Mouse (Mus musculus) heart, embryonic 13.5 days (tissue): ENCODE measurements at regions not wholly inside any gene's neighbourhood (a gene's known extent, or its start where the extent isn't known, plus 50 kb on each side); places are given as distances from the start of the nearest gene placed in this dataset.

Source experiments
- ATAC-seq: fragments of 200-750 bp; cut with Nextera tagmentation; 2 replicates; pipeline ENCODE4 v1.8.0; 2017; ENCODE audit warnings: moderate TSS enrichment; ENCODE audit not compliant: insufficient number of reproducible peaks, low FRiP score, low TSS enrichment; ENCODE audit errors: extremely low read depth
- H3K27ac ChIP-seq: fragments of 300-500 bp; sonication (generic); replicated peaks from 2 replicates; pipeline ENCODE4 v1.5.1; 2015; ENCODE audit warnings: moderate library complexity, mild to moderate bottlenecking, inconsistent platforms
- H3K27me3 ChIP-seq: fragments of 300-500 bp; sonication (generic); replicated peaks from 2 replicates; pipeline ENCODE4 v1.6.1; 2015; ENCODE audit warnings: mild to moderate bottlenecking, inconsistent platforms
- H3K36me3 ChIP-seq: fragments of 300-500 bp; sonication (generic); 2 replicates; pipeline ENCODE4 v1.6.1; 2015; ENCODE audit warnings: mild to moderate bottlenecking, inconsistent platforms
- H3K4me1 ChIP-seq: fragments of 300-500 bp; sonication (generic); 2 replicates; pipeline ENCODE4 v1.6.1; 2015; ENCODE audit warnings: inconsistent platforms
- H3K4me2 ChIP-seq: fragments of 300-500 bp; sonication (generic); 2 replicates; pipeline ENCODE4 v1.6.1; 2015; ENCODE audit warnings: inconsistent platforms, mild to moderate bottlenecking, moderate library complexity
- H3K4me3 ChIP-seq: fragments of 300-500 bp; sonication (generic); 2 replicates; pipeline ENCODE4 v1.5.1; 2015; ENCODE audit warnings: moderate library complexity, mild to moderate bottlenecking, inconsistent platforms
- H3K9ac ChIP-seq: fragments of 300-500 bp; sonication (generic); 2 replicates; pipeline ENCODE4 v1.6.1; 2015; ENCODE audit warnings: inconsistent platforms, mild to moderate bottlenecking, moderate library complexity
- H3K9me3 ChIP-seq: fragments of 300-500 bp; sonication (generic); 2 replicates; pipeline ENCODE4 v1.6.1; 2016; ENCODE audit warnings: inconsistent platforms
- WGBS: fragments of 180-500 bp; shearing (Covaris S2); methylation state at CpG from one replicate; pipeline ENCODE4 v1.1.7; 2015; ENCODE audit warnings: mixed read lengths; 5-methylcytosine and 5-hydroxymethylcytosine counted together

- no peak overlapping the region for H3K4me3 ChIP-seq
- H3K9me3 ChIP-seq, result no peaks in the 10 kb centered on the region
- ATAC-seq, result no peak
- H3K27me3 ChIP-seq, result no peaks in the 10 kb centered on the region
- 41% methylated on average over 17 of the region's 17 CpGs for WGBS
- peak overlapping the region; percentile 6; the same call in 1 of the 2 replicates for H3K4me2 ChIP-seq
- H3K36me3 ChIP-seq, result no peaks in the 10 kb centered on the region
- H3K27ac ChIP-seq, result no peak overlapping the region
- H3K4me1 ChIP-seq, result peaks cover 7% of the 10 kb centered on the region
- no peak overlapping the region for H3K9ac ChIP-seq
These were observed 65.3 kb upstream of the Pomp start for GRCm38 (mm10) chr5:147794711-147795532.

DNA sequence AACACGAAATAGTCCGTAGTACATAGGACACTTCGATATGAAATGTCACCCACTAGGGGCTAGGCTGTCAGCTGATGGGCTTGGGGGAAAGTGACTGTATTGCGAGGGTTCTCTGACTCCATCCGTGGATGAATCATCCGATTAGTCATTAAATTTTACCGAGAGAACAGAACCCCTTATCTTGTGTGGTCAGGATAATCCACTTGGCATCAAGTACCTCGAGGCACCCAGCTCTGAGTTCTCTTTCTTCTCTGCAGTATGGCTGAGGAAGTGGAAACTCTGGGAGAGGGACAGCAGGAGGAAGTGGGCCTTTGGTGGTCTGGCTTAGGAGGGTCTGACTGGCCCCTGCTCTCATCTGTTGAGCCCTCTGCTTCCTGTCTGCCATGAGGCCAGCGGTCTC is 67.2 kb upstream of the Pomp start:
- H3K9ac ChIP-seq, result no peak overlapping the region
- no peak for ATAC-seq
- H3K9me3 ChIP-seq, result no peaks in the 10 kb centered on the region
- no peaks in the 10 kb centered on the region for H3K27me3 ChIP-seq
- WGBS, result 44% methylated on average over 9 of the region's 9 CpGs
- no peaks in the 10 kb centered on the region for H3K36me3 ChIP-seq
- H3K4me1 ChIP-seq, result peaks cover 17% of the 10 kb centered on the region
- no peak overlapping the region for H3K4me3 ChIP-seq
- H3K4me2 ChIP-seq, result no peak overlapping the region
- H3K27ac ChIP-seq, result no peak overlapping the region

DNA sequence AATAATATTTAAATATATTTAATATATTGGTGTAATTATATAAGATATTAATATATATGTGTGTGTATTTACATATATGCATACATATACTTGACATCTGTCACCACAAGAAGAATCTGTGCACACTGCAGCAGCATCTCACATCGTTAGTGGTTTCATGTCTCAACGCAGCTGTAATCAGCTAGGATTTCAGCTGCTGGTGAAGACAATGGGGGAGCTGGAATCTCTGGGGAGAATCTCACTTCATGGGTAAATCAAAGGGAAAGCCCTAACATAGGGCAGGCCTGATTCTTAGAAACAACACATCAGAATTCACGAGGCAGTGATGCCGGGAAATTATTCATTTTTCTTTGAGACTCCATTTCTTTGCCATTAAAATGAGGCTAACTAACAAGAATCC is 66.8 kb upstream of the Flt1 start:
- H3K4me3 ChIP-seq, result no peak overlapping the region
- H3K4me2 ChIP-seq, result no peak overlapping the region
- no peak for ATAC-seq
- H3K27ac ChIP-seq, result no peak overlapping the region
- H3K9ac ChIP-seq, result no peak overlapping the region
- WGBS, result 60% methylated on average over 4 of the region's 4 CpGs
- H3K36me3 ChIP-seq, result no peaks in the 10 kb centered on the region
- no peaks in the 10 kb centered on the region for H3K9me3 ChIP-seq
- H3K4me1 ChIP-seq, result peaks cover 19% of the 10 kb centered on the region
- H3K27me3 ChIP-seq, result no peaks in the 10 kb centered on the region

- ATAC-seq, result no peak
- H3K9me3 ChIP-seq, result no peaks in the 10 kb centered on the region
- no peak overlapping the region for H3K27ac ChIP-seq
- H3K27me3 ChIP-seq, result no peaks in the 10 kb centered on the region
- peaks cover 25% of the 10 kb centered on the region for H3K4me1 ChIP-seq
- no peak overlapping the region for H3K4me3 ChIP-seq
- no peak overlapping the region for H3K4me2 ChIP-seq
- no peak overlapping the region for H3K9ac ChIP-seq
- no peaks in the 10 kb centered on the region for H3K36me3 ChIP-seq
These were observed 65.3 kb upstream of the Flt1 start for GRCm38 (mm10) chr5:147791121-147791520.

GRCm38 (mm10) chr5:147788496-147788895 is 62.7 kb upstream of the Flt1 start:
- peaks cover 21% of the 10 kb centered on the region for H3K4me1 ChIP-seq
- no peak overlapping the region for H3K4me3 ChIP-seq
- no peak for ATAC-seq
- H3K27ac ChIP-seq, result peak overlapping the region; percentile 24; the same call in 1 of the 2 replicates
- no peaks in the 10 kb centered on the region for H3K27me3 ChIP-seq
- H3K9me3 ChIP-seq, result no peaks in the 10 kb centered on the region; the same call in 1 of the 2 replicates
- no peak overlapping the region for H3K4me2 ChIP-seq
- H3K36me3 ChIP-seq, result no peaks in the 10 kb centered on the region
- WGBS, result 37% methylated on average over 6 of the region's 6 CpGs
- H3K9ac ChIP-seq, result 0 out of 2 replicates have a peak overlapping the region, but pooled peaks have one; percentile 2

- Histone ChIP-seq H3K27ac (no peak overlapping the region), H3K4me1 (peaks cover 32% of the 10 kb centered on the region), H3K36me3 (no peaks in the 10 kb centered on the region), H3K9ac (no peak overlapping the region), H3K27me3 (no peaks in the 10 kb centered on the region), H3K4me2 (no peak overlapping the region), H3K9me3 (no peaks in the 10 kb centered on the region; the same call in 1 of the 2 replicates), H3K4me3 (no peak overlapping the region)
- no peak for ATAC-seq
- 42% methylated on average over 5 of the region's 5 CpGs for WGBS
These were observed 61.0 kb upstream of the Flt1 start for GRCm38 (mm10) chr5:147786857-147787256.

DNA sequence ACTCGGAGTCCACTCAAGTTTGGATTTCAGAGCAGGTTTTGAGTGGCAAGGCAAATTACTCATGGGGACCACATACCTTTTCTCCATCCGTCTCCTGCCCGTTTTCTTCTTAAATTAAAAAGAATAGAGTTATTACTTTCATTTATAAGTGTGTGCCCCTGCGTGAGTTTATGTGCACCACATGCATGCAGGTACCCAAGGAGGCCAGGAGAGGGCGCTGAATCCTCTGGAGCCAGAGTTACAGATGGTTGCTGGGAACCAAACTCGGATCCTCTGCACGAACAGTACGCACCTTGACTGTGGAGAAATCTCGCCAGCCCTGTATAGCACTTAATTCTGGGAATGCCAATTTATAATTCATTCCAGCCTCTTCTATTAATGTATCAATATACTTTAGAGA is 58.3 kb upstream of the Flt1 start:
- H3K27me3 ChIP-seq, result no peaks in the 10 kb centered on the region
- ATAC-seq, result no peak
- peaks cover 32% of the 10 kb centered on the region for H3K4me1 ChIP-seq
- WGBS, result 86% methylated on average over 9 of the region's 9 CpGs
- no peak overlapping the region for H3K27ac ChIP-seq
- no peak overlapping the region for H3K9ac ChIP-seq
- H3K4me3 ChIP-seq, result no peak overlapping the region
- no peaks in the 10 kb centered on the region for H3K36me3 ChIP-seq
- H3K9me3 ChIP-seq, result no peaks in the 10 kb centered on the region; the same call in 1 of the 2 replicates
- H3K4me2 ChIP-seq, result no peak overlapping the region

DNA sequence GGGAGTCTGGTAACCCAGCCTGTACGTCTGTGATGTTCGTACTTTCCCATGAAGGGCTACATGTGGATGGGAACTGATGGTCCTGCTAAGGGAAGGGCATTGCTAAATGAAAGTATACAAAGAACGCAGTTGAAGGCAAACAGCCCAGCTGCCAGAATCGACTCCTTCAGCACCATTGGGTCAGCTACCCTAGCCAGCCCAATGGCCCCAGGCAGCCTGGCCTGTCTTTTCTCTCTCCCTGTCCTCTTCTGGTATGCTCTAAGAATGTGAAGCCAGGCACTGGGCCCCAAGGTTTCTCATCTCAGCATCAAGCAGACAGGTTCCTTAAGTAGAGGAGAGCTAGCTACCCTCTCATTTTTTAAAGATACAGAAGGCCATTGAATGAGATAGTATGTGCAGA is 57.7 kb upstream of the Flt1 start:
- Histone ChIP-seq H3K27me3 (no peaks in the 10 kb centered on the region), H3K4me2 (no peak overlapping the region), H3K4me3 (no peak overlapping the region), H3K27ac (no peak overlapping the region), H3K36me3 (no peaks in the 10 kb centered on the region), H3K9me3 (no peaks in the 10 kb centered on the region; the same call in 1 of the 2 replicates), H3K4me1 (peaks cover 26% of the 10 kb centered on the region), H3K9ac (no peak overlapping the region)
- ATAC-seq, result no peak
- 64% methylated on average over 4 of the region's 4 CpGs for WGBS

DNA sequence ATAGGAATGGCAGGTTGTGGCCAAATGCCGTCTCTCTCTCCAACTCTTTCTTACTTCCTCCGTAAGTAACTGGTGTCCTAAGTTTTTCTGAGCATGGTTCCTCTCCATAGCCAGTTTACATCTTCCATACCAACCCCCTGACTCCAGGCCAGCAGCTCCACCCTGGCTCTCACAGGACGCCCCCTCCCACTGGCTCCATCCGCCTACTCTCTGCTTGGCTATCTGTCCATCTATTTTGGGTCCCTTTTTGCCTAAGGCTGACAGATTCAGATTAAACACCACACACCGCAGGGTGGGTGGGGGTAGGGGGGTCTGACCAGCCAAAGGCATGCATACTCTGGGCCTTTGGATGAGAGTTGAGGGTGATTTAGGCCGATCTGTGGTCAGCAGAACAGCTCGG is 57.0 kb upstream of the Flt1 start:
- Histone ChIP-seq H3K4me2 (peak overlapping the region; percentile 9; the same call in 1 of the 2 replicates), H3K27me3 (no peaks in the 10 kb centered on the region)

DNA sequence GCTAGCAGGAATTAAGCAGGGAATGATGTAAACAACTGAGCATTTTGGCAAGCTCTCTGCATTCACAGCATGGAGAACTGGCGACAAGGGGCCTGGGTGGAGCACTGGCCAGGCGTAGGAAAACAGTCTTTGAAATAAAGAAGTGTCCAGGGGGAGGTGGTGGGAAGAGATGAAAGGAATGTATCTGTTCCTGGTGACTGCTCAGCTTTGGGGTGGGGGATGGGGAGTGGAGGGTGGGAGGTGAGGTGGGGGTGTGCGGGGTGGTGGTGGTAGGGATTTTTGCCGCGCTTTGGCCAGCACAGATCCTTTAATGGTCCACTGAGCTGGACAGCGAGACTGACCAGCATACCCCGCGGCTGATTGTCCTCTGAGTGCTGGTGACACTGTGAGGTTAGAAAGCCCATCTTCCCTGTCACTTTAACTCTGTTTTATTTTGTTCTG is 56.5 kb upstream of the Flt1 start:
- no peaks in the 10 kb centered on the region for H3K27me3 ChIP-seq
- H3K4me3 ChIP-seq, result no peak overlapping the region
- H3K4me2 ChIP-seq, result peak overlapping the region; percentile 9; the same call in 1 of the 2 replicates
- no peaks in the 10 kb centered on the region for H3K36me3 ChIP-seq
- H3K27ac ChIP-seq, result no peak overlapping the region
- 21% methylated on average over 8 of the region's 8 CpGs for WGBS
- no peak for ATAC-seq
- peaks cover 20% of the 10 kb centered on the region; the same call in 1 of the 2 replicates for H3K4me1 ChIP-seq
- no peaks in the 10 kb centered on the region; the same call in 1 of the 2 replicates for H3K9me3 ChIP-seq
- no peak overlapping the region for H3K9ac ChIP-seq

More for the DNA sequence above, 57.0 kb upstream of the Flt1 start:
- peaks cover 20% of the 10 kb centered on the region; the same call in 1 of the 2 replicates for H3K4me1 ChIP-seq
- H3K27ac ChIP-seq, result no peak overlapping the region
- H3K9ac ChIP-seq, result no peak overlapping the region
- ATAC-seq, result no peak
- WGBS, result 39% methylated on average over 7 of the region's 7 CpGs
- no peaks in the 10 kb centered on the region for H3K36me3 ChIP-seq
- no peak overlapping the region for H3K4me3 ChIP-seq
- no peaks in the 10 kb centered on the region; the same call in 1 of the 2 replicates for H3K9me3 ChIP-seq

DNA sequence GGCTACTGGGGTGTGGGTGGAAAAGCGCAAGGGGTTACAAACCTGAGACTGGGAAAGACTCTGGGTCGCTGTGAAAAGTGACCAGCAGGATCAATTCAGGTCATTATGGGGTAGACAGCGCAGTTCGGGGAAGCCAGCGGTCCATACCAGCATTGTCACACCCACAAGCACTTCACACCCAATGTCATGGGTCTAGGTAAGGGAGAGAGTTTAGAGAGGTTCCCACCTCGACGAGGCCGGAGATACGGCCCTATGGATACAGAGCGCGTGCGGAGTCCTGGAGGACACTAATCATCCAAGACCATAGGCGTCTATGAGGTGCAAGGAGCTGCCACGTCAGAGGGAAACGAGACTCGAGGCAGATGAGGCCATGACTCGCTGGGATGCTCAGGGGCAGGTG is 55.4 kb upstream of the Flt1 start:
- Histone ChIP-seq H3K9me3 (no peaks in the 10 kb centered on the region; the same call in 1 of the 2 replicates), H3K9ac (no peak overlapping the region), H3K36me3 (no peaks in the 10 kb centered on the region), H3K4me2 (no peak overlapping the region), H3K27ac (no peak overlapping the region), H3K4me3 (no peak overlapping the region), H3K4me1 (peaks cover 14% of the 10 kb centered on the region; the same call in 1 of the 2 replicates), H3K27me3 (no peaks in the 10 kb centered on the region)
- no peak for ATAC-seq
- WGBS, result 88% methylated on average over 17 of the region's 17 CpGs

DNA sequence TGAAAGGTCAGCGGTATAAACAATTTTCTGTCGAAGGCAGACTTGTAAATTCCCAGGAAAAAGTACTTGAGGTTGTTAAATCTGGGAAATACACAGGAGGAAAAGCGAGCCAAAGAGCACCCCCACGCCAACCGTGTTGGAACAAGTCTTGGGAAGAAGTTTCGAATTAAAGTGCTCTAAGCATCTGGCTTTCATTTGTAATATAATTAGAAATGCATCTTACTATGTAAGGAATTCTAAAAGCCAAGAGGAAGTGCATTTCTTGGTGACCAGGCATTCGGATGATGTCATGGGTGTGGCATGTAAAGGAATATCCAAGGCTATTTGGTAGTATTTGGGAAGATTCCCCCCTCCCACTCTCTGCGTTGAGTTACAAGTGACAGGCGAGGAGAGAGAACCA is 52.7 kb upstream of the Flt1 start:
- Histone ChIP-seq H3K27me3 (no peaks in the 10 kb centered on the region), H3K36me3 (no peaks in the 10 kb centered on the region), H3K9me3 (0 out of 2 replicates have a peak, but pooled peaks cover 6% of the 10 kb centered on the region), H3K27ac (no peak overlapping the region), H3K9ac (no peak overlapping the region), H3K4me1 (peaks cover 12% of the 10 kb centered on the region; the same call in 1 of the 2 replicates), H3K4me3 (no peak overlapping the region), H3K4me2 (no peak overlapping the region)
- 71% methylated on average over 9 of the region's 9 CpGs for WGBS
- ATAC-seq, result no peak
